ENCODE assay signal across 15 mouse cellular contexts in genomic region chr9:72129884-72130283, GRCm38 (mm10).
"Had no signal": no experiment of that assay in that cellular context is flagged by ENCODE, and none has a peak within 500 bp of the region (broad histone marks: within the 10 kb centered on the region; RNA-seq: fewer than 3 reads in every experiment).

No protein-coding gene starts in this region.

- ATAC-seq: liver, postnatal 0 days had no signal

- H3K36me3 ChIP-seq: liver, embryonic 13.5 days; lung, embryonic 15.5 days; midbrain, embryonic 12.5 days; neural tube, embryonic 15.5 days; stomach, embryonic 15.5 days had no signal

- H3K27me3 ChIP-seq: lung, embryonic 15.5 days; megakaryocyte, embryonic 14.5 days; midbrain, embryonic 12.5 days; neural tube, embryonic 15.5 days; stomach, embryonic 15.5 days had no signal

- H3K9me3 ChIP-seq: liver, embryonic 13.5 days; lung, embryonic 15.5 days; megakaryocyte, embryonic 14.5 days; midbrain, embryonic 12.5 days; neural tube, embryonic 15.5 days; stomach, embryonic 15.5 days had no signal

- H3K27ac ChIP-seq: layer of hippocampus, adult 2 months; liver, embryonic 13.5 days; lung, embryonic 15.5 days; macrophage; midbrain, embryonic 12.5 days; neural tube, embryonic 15.5 days; stomach, embryonic 15.5 days had no signal

- H3K9ac ChIP-seq: liver, embryonic 13.5 days; liver, postnatal 0 days; lung, embryonic 15.5 days; midbrain, embryonic 12.5 days; neural tube, embryonic 15.5 days; stomach, embryonic 15.5 days had no signal

- DNase-seq: kidney, postnatal 10 days; kidney, postnatal 4 days; liver; liver, embryonic 13.5 days; liver, postnatal 0 days; lung, postnatal 14 days; thymus, adult 2 months; thymus, postnatal 36 days had no signal

- H3K4me3 ChIP-seq: layer of hippocampus, adult 2 months; liver, embryonic 13.5 days; lung, embryonic 15.5 days; megakaryocyte, embryonic 14.5 days; midbrain, embryonic 12.5 days; neural tube, embryonic 15.5 days; stomach, embryonic 15.5 days had no signal

- H3K4me2 ChIP-seq: liver, embryonic 13.5 days; lung, embryonic 15.5 days; midbrain, embryonic 12.5 days; neural tube, embryonic 15.5 days; stomach, embryonic 15.5 days had no signal
